Mouse (Mus musculus) thymus, adult 2 months (tissue): ENCODE results near the gene Cnpy2. TPM values are rescaled to one million over a fixed set of nuclear protein-coding genes. Genes with fewer than 3 reads are reported as not detected.
A peak's percentile ranks its signal among the peaks of the same experiment; 100 is the strongest.

Experiments used
- DNase-seq: peaks from one replicate; pipeline ENCODE4 v3.0.0; 2021
- H3K27ac ChIP-seq: fragments of 200-500 bp; 2 replicates; pipeline ENCODE4 v1.5.1; 2012; ENCODE audit warnings: low read length, control low read depth; ENCODE audit not compliant: control insufficient read depth, insufficient read depth
- H3K27me3 ChIP-seq: fragments of 200-500 bp; 2 replicates; pipeline ENCODE4 v1.6.1; 2012; ENCODE audit warnings: mild to moderate bottlenecking, low read length, moderate library complexity, mixed read lengths; ENCODE audit not compliant: control insufficient read depth, insufficient read depth
- H3K36me3 ChIP-seq: fragments of 200-500 bp; 2 replicates; pipeline ENCODE4 v1.6.1; 2012; ENCODE audit warnings: mild to moderate bottlenecking, low read length, moderate library complexity; ENCODE audit not compliant: control insufficient read depth, insufficient read depth
- H3K4me1 ChIP-seq: fragments of 200-500 bp; replicated peaks from 2 replicates; pipeline ENCODE4 v1.6.1; 2012; ENCODE audit warnings: low read length; ENCODE audit not compliant: control insufficient read depth, insufficient read depth
- H3K4me3 ChIP-seq: fragments of 200-500 bp; 2 replicates; pipeline ENCODE4 v1.5.1; 2012; ENCODE audit warnings: mild to moderate bottlenecking, low read length, control low read depth, moderate library complexity; ENCODE audit not compliant: control insufficient read depth, insufficient read depth
- CTCF ChIP-seq: fragments of 200-500 bp; IDR thresholded peaks from 2 replicates; pipeline ENCODE4 v1.5.1; 2012; ENCODE audit warnings: mild to moderate bottlenecking, control low read depth, low read length, moderate library complexity, borderline replicate concordance; ENCODE audit not compliant: control insufficient read depth, poor library complexity, insufficient read depth; ENCODE audit errors: extremely low read depth
- POLR2A ChIP-seq: fragments of 200-500 bp; IDR thresholded peaks from 2 replicates; pipeline ENCODE4 v1.6.1; 2012; ENCODE audit warnings: mild to moderate bottlenecking, low read length, control low read depth, moderate library complexity; ENCODE audit not compliant: control insufficient read depth, poor library complexity, insufficient read depth; ENCODE audit errors: extremely low read depth
- WGBS: fragments of 180-500 bp; shearing (Covaris S2); methylation state at CpG from one replicate; pipeline ENCODE4 v1.1.7; 2018; 5-methylcytosine and 5-hydroxymethylcytosine counted together
- polyA plus RNA-seq: library from polyadenylated mRNA; depleted of rRNA; stranded (reverse); fragments of >200 nt; gene quantifications from 2 replicates; pipeline ENCODE4 v1.2.3, GENCODE M21; 2012

The Cnpy2 gene
- polyA plus RNA-seq, 1 experiment, result 41.7 TPM

DNA sequence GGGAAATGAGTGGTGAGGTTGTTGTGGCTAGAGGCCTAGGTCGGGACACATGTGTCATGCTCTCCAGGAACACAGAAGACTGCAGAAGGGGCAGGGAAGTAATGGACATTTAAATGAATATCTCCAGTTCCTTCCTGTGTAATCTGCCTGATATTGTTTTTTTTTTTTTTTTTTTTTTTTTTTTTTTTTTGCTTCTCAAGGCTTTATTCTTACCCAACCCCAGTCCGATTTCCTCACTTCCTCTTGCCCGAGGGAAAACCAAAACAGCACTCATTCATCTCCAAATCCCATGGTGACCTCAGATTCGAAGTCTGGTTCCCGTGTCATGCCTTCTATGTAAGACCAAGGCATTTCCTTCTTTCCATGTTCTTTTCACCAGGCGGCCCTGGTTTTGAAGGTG lies 24.0 kb upstream of the Cnpy2 start:
- DNase-seq, result no peak
- no peak overlapping the region for H3K27ac ChIP-seq
- no peaks in the 10 kb centered on the region for H3K4me1 ChIP-seq
- 55% methylated on average over 6 of the region's 6 CpGs for WGBS
- H3K36me3 ChIP-seq, result no peaks in the 10 kb centered on the region
- TF ChIP-seq POLR2A, result no peak
- no peak for TF ChIP-seq CTCF
- H3K27me3 ChIP-seq, result no peaks in the 10 kb centered on the region
- no peak overlapping the region for H3K4me3 ChIP-seq

DNA sequence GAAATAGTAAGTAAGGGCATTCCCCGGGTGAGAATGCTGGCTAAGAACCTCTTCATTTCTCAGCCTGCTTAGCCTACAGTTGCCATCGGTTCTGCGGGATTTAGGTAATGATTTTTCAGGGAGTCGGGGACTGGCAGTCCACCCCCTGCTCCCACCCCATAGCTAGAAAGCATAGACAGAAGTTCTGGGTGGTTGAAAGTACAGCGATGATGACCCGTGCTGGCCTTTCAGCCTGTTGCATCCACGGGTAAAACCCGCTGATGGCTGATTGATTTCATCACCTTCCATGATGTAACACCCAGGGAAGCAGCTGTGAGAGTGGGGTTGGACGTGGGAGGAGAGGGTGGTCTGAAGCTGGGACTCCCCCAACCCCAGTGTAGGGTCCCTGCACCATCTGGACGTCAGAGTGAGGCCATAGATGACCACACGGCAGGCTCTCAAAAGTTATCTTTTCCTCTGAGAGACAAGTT lies 23.5 kb upstream of the Cnpy2 start, which contains the start of gene Il23a:
Gene Il23a (minus strand): TSS at position 51 of the 470 bp plus-strand sequence.
- TF ChIP-seq POLR2A (no peak), CTCF (no peak)
- 88% methylated on average over 11 of the region's 11 CpGs for WGBS
- no peaks in the 10 kb centered on the region for H3K27me3 ChIP-seq
- no peak for DNase-seq
- no peak within 1 kb of the TSS for H3K4me3 ChIP-seq
- no peaks in the 10 kb centered on the region for H3K36me3 ChIP-seq
- H3K27ac ChIP-seq, result no peak within 1 kb of the TSS
- peaks cover under 1% of the 10 kb centered on the region for H3K4me1 ChIP-seq

DNA sequence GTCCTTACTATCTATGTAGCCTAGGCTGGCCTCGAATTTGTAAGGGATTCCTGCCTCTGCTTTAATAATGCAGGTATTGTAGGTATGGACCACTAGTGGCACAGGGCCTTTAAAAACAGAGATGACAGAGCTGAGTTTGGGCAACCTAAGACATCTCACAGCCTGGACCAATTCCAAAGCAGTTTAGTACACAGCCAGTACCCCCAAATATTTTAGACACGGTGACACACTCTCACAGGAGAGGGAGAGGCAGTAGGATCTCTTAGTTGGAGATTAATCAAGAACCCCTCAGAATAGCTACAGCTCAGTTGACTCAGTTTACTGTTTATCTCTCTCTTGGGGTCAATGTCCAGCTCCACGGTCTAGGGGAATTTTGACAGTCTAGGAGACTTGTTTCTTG lies 19.9 kb upstream of the Cnpy2 start:
- no peak overlapping the region for H3K27ac ChIP-seq
- no peaks in the 10 kb centered on the region for H3K36me3 ChIP-seq
- DNase-seq, result no peak
- H3K4me3 ChIP-seq, result no peak overlapping the region
- WGBS, result 28% methylated on average over 3 of the region's 3 CpGs
- H3K4me1 ChIP-seq, result peaks cover 7% of the 10 kb centered on the region
- TF ChIP-seq CTCF (no peak), POLR2A (no peak)
- H3K27me3 ChIP-seq, result no peaks in the 10 kb centered on the region

DNA sequence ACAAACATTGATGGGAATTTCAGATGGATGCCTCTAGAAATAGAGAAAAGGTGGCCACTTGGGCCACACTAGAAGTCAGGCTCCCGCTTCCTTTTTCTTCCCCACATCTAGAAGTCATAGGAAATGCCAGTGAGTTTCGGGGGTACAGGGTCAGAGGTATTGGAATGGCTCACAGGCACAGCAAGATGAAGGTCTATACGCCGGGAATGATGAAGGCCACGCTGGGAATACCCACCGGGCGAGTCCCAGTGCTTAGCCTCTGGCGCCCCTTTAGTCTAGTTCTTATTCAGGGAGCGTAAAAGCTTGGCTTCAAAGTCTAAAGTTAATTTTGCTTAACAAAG lies 19.5 kb upstream of the Cnpy2 start:
- TF ChIP-seq POLR2A, result no peak
- no peak for TF ChIP-seq CTCF
- Histone ChIP-seq H3K27me3 (no peaks in the 10 kb centered on the region), H3K4me1 (peaks cover 7% of the 10 kb centered on the region), H3K36me3 (no peaks in the 10 kb centered on the region), H3K27ac (peak overlapping the region; percentile 54), H3K4me3 (peak overlapping the region; percentile 45)
- DNase-seq, result no peak
- WGBS, result under 1% methylated on average over 9 of the region's 9 CpGs

DNA sequence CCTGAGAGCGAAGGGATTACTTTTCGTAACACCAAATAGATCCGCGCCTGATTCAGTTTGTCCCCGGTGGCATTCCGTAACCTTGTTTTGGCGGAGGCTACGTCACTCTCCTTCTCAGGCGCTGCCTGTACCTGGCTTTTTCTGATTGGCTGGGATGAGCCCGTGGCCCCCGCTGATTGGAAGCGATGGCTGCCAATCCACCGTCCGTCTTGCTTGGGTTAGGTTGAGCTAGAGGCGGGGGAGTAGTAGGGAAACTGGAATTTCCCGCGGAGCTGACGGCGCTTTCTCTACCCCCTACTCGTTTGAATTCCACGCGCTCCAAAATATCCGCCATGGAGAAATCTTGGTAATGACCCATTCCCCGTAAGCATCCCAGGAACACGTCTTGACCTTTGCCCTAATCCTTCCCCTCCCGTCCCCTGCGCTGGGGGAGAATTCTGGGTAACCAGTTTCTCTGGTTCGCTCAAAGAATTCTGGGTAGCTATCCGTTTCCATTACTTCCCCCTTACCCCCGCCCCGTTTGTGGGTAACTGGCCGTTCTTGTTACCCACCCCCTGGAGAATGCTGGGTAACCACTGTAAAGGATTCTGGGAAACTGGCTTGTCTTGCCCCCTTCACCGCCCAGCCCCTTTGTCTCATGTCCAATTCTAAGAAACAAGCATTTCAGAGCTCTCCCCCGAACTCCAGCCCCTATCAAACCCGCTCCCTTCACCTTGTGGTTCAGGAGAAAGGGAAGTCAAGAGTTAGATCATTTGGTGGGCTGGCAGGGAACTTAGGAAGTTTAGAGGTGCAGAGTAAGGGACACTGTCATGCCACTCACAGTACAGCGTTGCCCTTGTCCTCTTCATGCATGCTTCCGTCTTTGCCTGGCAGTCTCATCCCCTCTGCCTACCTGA lies 18.9 kb upstream of the Cnpy2 start, which contains the start of gene Pan2:
Gene Pan2 (plus strand): TSS at position 210 of the 896 bp plus-strand sequence.
- Histone ChIP-seq H3K36me3 (no peaks in the 10 kb centered on the region), H3K27me3 (no peaks in the 10 kb centered on the region), H3K4me3 (peak within 1 kb of the TSS; percentile 82), H3K27ac (peak within 1 kb of the TSS; percentile 87), H3K4me1 (peaks cover 7% of the 10 kb centered on the region)
- peak; percentile 59 for TF ChIP-seq POLR2A
- TF ChIP-seq CTCF, result no peak; the same call in 1 of the 2 replicates
- DNase-seq, result peak; percentile 100
- WGBS, result under 1% methylated on average over 37 of the region's 37 CpGs

DNA sequence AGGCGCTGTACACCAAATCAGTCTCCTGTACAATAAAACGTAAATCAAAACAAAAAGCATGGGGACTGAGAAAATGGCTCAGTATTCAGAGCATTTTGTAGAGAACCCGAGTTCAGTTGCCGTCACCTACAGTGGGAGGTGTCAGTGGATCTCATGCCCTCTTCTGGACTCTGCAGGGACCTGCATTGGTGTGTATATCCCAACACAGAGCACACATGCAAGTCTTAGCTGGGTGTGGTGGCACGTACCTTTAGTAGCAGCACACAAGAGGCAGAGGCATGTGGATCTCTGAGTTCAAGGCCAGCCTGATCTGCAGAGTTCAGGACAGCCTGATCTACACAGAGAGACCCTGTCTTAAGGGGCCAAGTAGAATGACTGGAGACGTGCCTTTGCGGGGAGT lies 12.6 kb upstream of the Cnpy2 start:
- Histone ChIP-seq H3K36me3 (peaks cover 38% of the 10 kb centered on the region), H3K4me1 (no peaks in the 10 kb centered on the region), H3K4me3 (no peak overlapping the region), H3K27ac (no peak overlapping the region), H3K27me3 (no peaks in the 10 kb centered on the region)
- TF ChIP-seq CTCF (no peak), POLR2A (no peak)
- no peak for DNase-seq
- 94% methylated on average over 7 of the region's 7 CpGs for WGBS
